Mouse (Mus musculus) forebrain, embryonic 15.5 days (tissue): Measurements from ENCODE around the gene Oxsr1. TPM values are rescaled to one million over a fixed set of nuclear protein-coding genes. Genes with fewer than 3 reads are reported as not detected.

ENCODE experiments used
- ATAC-seq: fragments of 200-750 bp; cut with Nextera tagmentation; replicated peaks from 2 replicates; pipeline ENCODE4 v1.8.0; 2017; ENCODE audit warnings: mild to moderate bottlenecking, moderate TSS enrichment, moderate library complexity
- H3K27ac ChIP-seq: fragments of 300-500 bp; sonication (generic); replicated peaks from 2 replicates; pipeline ENCODE4 v1.5.1; 2015; ENCODE audit warnings: mild to moderate bottlenecking, inconsistent platforms
- H3K27me3 ChIP-seq: fragments of 300-500 bp; sonication (generic); 2 replicates; pipeline ENCODE4 v1.6.1; 2015; ENCODE audit warnings: inconsistent platforms
- H3K36me3 ChIP-seq: fragments of 300-500 bp; sonication (generic); 2 replicates; pipeline ENCODE4 v1.6.1; 2015; ENCODE audit warnings: mild to moderate bottlenecking, inconsistent platforms
- H3K4me1 ChIP-seq: fragments of 300-500 bp; sonication (generic); 2 replicates; pipeline ENCODE4 v1.6.1; 2015; ENCODE audit warnings: inconsistent platforms
- H3K4me2 ChIP-seq: fragments of 300-500 bp; sonication (generic); replicated peaks from 2 replicates; pipeline ENCODE4 v1.6.1; 2015; ENCODE audit warnings: mild to moderate bottlenecking, inconsistent platforms
- H3K4me3 ChIP-seq: fragments of 300-500 bp; sonication (generic); 2 replicates; pipeline ENCODE4 v1.5.1; 2015; ENCODE audit warnings: mild to moderate bottlenecking, inconsistent platforms
- H3K9ac ChIP-seq: fragments of 300-500 bp; sonication (generic); replicated peaks from 2 replicates; pipeline ENCODE4 v1.6.1; 2015; ENCODE audit warnings: mild to moderate bottlenecking, inconsistent platforms
- H3K9me3 ChIP-seq: fragments of 300-500 bp; sonication (generic); 2 replicates; pipeline ENCODE4 v1.6.1; 2016; ENCODE audit warnings: inconsistent platforms
- WGBS: fragments of 180-500 bp; shearing (Covaris S2); methylation state at CpG from one replicate; pipeline ENCODE4 v1.1.7; 2015; ENCODE audit warnings: mixed read lengths; 5-methylcytosine and 5-hydroxymethylcytosine counted together
- polyA plus RNA-seq: library from polyadenylated mRNA; unstranded; fragments of >200 nt; fragmentation: Nextera tagmentation; extraction: Ambion mirVana; gene quantifications from 2 replicates; pipeline ENCODE4 v1.2.1, GENCODE M21; 2015

The Oxsr1 gene
- polyA plus RNA-seq, 1 experiment from 2014 or later, result 13.8 TPM

- ATAC-seq, result no peak
- no peaks in the 10 kb centered on the region for H3K36me3 ChIP-seq
- 92% methylated on average over 5 of the region's 5 CpGs for WGBS
Measured at GRCm38 (mm10) chr9:119205756-119206155, 116.5 kb downstream of the Oxsr1 start.

DNA sequence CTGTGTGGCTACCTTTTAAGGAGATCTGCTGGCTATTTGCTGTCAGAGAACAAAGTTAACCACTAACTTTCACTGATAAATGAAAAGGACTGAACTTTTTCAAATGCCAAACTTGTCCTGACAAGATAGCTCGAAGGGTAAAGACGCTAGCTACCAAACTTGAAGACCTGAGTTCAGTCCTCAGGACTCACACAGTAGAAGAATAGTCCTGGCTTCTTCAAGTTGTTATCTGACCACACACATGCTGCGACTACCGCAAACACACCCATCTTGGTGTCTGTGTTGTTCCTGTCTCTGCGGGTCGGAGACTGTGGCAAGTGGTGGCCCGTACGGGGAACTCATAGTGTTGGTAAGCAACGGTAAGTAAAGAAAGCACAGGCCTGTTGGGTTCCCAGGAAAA is 118.6 kb downstream of the Oxsr1 start:
- WGBS, result 98% methylated on average over 9 of the region's 9 CpGs
- ATAC-seq, result no peak
- 0 out of 2 replicates have a peak, but pooled peaks cover 4% of the 10 kb centered on the region for H3K9me3 ChIP-seq

More at GRCm38 (mm10) chr9:119205756-119206155, 116.5 kb downstream of the Oxsr1 start:
- Histone ChIP-seq H3K4me1 (no peaks in the 10 kb centered on the region), H3K27me3 (no peaks in the 10 kb centered on the region), H3K9me3 (0 out of 2 replicates have a peak, but pooled peaks cover 4% of the 10 kb centered on the region), H3K9ac (no peak overlapping the region), H3K4me2 (no peak overlapping the region), H3K27ac (no peak overlapping the region), H3K4me3 (no peak overlapping the region)

DNA sequence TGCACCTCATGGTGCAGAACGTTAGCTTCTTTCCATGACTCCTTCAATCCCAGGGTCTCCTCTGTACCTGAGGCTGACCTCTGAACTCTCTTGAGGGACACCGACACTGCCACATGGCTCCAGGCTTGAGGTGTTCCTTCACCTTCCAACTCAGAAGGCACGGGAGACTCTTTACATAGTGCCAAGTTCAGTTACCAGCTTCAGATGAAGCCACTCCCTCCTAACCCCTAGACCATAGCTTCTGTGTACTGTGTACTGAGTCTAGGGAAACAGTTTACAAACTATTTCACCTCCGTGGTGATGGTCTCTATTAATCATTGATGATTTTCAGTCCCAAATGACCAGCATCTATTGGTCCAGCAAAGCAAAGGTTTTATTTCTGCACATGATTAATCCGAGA is 120.6 kb downstream of the Oxsr1 start:
- WGBS, result 88% methylated on average over 5 of the region's 5 CpGs
- Histone ChIP-seq H3K27ac (no peak overlapping the region), H3K9me3 (0 out of 2 replicates have a peak, but pooled peaks cover 4% of the 10 kb centered on the region), H3K4me3 (no peak overlapping the region), H3K4me1 (peaks cover 2% of the 10 kb centered on the region; the same call in 1 of the 2 replicates), H3K27me3 (no peaks in the 10 kb centered on the region), H3K36me3 (no peaks in the 10 kb centered on the region), H3K4me2 (no peak overlapping the region), H3K9ac (no peak overlapping the region)
- ATAC-seq, result no peak

More for the DNA sequence above, 118.6 kb downstream of the Oxsr1 start:
- Histone ChIP-seq H3K27ac (no peak overlapping the region), H3K4me3 (no peak overlapping the region), H3K27me3 (no peaks in the 10 kb centered on the region), H3K9ac (no peak overlapping the region), H3K4me2 (no peak overlapping the region), H3K4me1 (peaks cover 2% of the 10 kb centered on the region; the same call in 1 of the 2 replicates), H3K36me3 (no peaks in the 10 kb centered on the region)

DNA sequence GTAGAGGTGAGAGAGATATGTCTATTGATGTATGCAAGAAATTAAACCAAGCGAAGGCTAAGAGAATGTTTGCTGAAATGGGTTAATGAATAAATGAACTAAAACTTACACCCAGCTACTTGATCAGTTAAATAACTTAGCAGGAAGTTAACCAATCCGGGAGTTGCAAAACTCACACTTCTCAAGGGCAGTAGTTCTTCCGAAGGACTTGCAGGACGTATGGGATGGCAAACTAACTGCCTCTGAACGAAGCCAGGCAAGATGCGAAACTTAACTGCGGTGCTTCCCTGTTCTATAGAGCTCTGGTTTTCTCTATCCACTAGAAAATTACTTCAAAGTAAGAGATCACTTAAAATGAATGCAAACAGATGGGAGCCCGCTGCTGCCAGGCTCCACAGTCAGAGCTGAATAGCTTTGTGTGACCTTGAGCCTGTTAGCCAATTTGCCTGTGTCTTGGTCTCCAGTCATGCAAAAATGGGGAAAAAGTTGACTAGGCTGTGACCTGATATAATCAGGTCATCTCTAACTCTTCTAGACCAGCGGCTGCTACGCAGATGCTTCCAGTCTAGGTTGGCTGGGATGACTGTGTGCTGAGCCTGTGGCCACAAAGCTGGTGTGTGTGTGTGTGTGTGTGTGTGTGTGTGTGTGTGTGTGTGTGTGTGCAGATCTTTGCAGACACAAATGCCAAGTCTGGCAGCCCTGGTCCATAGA is 122.9 kb downstream of the Oxsr1 start:
- no peak overlapping the region for H3K4me3 ChIP-seq
- no peaks in the 10 kb centered on the region for H3K27me3 ChIP-seq
- no peak overlapping the region for H3K27ac ChIP-seq
- WGBS, result 79% methylated on average over 10 of the region's 10 CpGs
- peaks cover 2% of the 10 kb centered on the region; the same call in 1 of the 2 replicates for H3K4me1 ChIP-seq
- H3K4me2 ChIP-seq, result no peak overlapping the region
- no peak for ATAC-seq
- no peaks in the 10 kb centered on the region for H3K36me3 ChIP-seq
- 0 out of 2 replicates have a peak, but pooled peaks cover 1% of the 10 kb centered on the region for H3K9me3 ChIP-seq
- H3K9ac ChIP-seq, result no peak overlapping the region

GRCm38 (mm10) chr9:119192202-119192990 is 129.8 kb downstream of the Oxsr1 start:
- WGBS, result 36% methylated on average over 11 of the region's 11 CpGs
- Histone ChIP-seq H3K9ac (no peak overlapping the region), H3K27me3 (no peaks in the 10 kb centered on the region), H3K36me3 (no peaks in the 10 kb centered on the region), H3K27ac (no peak overlapping the region), H3K4me1 (no peaks in the 10 kb centered on the region), H3K4me3 (no peak overlapping the region), H3K9me3 (no peaks in the 10 kb centered on the region), H3K4me2 (no peak overlapping the region)
- ATAC-seq, result no peak

Other genes starting within 250 kb of the Oxsr1 start
- 11.7 and 14.6 TPM in 2 replicates for gene Plcd1, start 228.9 kb downstream of the Oxsr1 start, polyA plus RNA-seq
- gene Dlec1, start 219.9 kb downstream of the Oxsr1 start, polyA plus RNA-seq, result 0.36 and 1.00 TPM in 2 replicates
- 1.4 and 1.8 TPM in 2 replicates for gene Acaa1b, start 165.3 kb downstream of the Oxsr1 start, polyA plus RNA-seq
- not detected in 2 replicates for gene Gm47289, start 163.3 kb downstream of the Oxsr1 start, polyA plus RNA-seq
- 0.11 TPM in 1 of 2 replicates, not detected in the other for gene Slc22a13, start 113.3 kb downstream of the Oxsr1 start, polyA plus RNA-seq
- gene Acaa1a, start 17.2 kb upstream of the Oxsr1 start, polyA plus RNA-seq, result 105 and 111 TPM in 2 replicates
- 4.7 and 4.8 TPM in 2 replicates for gene Myd88, start 19.0 kb upstream of the Oxsr1 start, polyA plus RNA-seq
- 3.3 and 3.4 TPM in 2 replicates for gene Xylb, start 35.0 kb upstream of the Oxsr1 start, polyA plus RNA-seq
- gene Slc22a14, start 43.1 kb upstream of the Oxsr1 start, polyA plus RNA-seq, result 0.08 TPM in 1 of 2 replicates, not detected in the other
- 53.8 and 55.0 TPM in 2 replicates for gene Acvr2b, start 79.7 kb upstream of the Oxsr1 start, polyA plus RNA-seq
- gene Exog, start 122.5 kb upstream of the Oxsr1 start, polyA plus RNA-seq, result 56.7 and 59.7 TPM in 2 replicates